Mouse (Mus musculus): ENCODE data around the gene Epha6. TPM values are rescaled to one million over a fixed set of nuclear protein-coding genes. Genes with fewer than 3 reads are reported as not detected.

Epha6 gene
- total RNA-seq, 2 experiments from 2014 or later = 66.6 to 73.1 TPM

DNA sequence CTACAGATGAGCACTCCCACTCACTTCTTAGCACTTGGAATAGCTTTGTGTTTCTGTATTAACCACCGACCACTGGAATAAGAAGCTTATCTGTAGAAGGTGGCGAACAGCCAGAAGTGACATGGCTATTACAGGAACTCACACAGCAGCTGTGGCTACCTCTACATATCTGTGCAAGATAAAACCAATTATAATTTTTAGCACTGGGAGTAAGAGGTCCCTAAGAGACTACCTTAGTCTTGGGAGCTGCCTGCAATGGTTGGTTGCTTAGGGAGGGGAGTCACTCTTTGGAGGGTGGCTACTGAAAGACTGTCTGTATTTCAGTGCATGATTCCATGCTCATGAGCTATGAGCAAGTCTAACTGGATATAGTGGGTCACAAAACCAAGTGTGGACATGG, 331.2 kb downstream of the Epha6 start:
- DNase-seq (ENCODE audit: low spot score in 2 of 2) = no peak
- intact Hi-C loops (cut with DNase I) = no loop called here

DNA sequence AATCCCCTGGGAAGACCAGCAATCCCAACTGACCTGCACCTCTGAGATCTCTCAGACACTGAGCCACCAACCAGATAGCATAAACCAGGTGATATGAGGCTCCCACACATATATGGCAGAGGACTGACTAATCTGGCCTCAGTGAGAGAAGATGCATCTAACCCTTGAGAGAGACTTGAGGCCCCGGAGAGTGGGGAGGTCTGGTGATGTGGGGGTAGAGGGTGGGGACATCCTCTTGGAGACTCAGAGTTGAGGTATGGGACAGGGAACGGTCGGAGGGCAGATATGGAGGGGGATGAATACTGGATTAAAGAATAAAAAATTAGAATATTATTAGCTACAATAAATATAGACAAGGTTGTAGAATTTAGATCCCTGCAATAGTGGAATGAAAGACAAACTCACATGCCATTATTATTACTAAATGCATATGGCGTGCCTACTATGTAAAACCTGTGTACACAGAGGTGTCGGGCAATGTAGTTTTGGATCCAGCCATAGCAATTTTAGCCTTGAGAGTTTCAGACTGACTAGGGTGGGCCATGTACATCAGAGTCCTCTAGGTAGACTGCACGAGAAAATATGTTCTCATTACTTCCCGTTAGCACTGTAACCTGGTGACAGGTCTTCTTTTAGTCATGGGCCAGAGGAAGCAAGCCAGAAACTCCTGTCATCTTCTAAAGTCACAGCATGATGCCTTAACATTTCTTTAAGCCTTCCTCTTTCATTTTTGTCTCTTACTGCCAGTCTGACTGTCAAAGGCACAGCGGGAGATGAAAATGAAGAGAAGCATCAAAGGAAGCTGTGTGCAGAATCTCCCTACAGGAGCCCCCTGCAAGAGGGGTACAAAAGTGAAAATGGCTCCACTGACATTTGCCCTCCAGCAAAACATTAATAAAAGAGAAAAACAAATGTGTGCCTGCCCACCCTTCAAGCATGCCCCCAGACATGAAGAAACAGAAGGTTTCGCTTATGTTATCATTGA, 338.7 kb downstream of the Epha6 start:
- DNase-seq (ENCODE audit: low spot score in 2 of 2) = no peak
- intact Hi-C loops (cut with DNase I) = no loop called here

DNA sequence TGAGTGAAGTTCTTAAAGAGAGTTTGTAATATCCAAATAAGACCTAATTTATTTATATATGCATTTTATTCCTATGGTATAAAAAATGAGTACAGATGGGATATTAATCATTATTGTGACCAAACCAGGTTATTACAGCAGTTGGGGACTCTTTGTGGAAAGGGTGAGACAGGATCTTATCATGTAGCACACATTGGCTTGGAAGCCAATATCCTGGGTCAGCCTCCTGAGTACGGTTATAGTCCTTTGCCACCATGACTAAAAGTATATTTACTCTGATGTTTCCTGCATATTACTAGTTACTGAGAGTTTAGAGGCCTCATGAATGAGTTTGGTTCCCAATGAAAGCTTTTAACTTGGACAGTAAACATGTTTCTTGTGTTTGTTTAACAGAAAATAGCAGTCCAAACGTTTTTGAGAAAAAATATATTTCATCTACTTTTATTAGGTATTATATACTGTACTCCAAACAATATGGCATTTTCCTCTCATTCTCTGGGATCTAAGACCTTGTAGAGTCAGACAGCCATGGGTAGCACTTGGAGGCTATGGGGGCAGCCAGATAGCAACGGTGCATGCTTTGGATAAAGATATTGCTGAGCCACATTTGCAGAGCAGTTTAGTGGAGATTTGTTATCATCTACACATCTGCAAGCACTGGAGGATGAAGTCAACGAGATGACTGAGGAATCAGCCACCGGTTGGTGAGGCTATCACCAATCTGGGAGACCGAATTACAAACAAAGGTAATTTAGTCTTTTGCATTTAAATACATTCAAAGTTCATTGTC, 340.4 kb downstream of the Epha6 start:
- intact Hi-C loops (cut with DNase I) = no loop called here
- no peak for DNase-seq (ENCODE audit: low spot score in 2 of 2)

GRCm38 (mm10) chr16:60258151-60258635, 347.1 kb downstream of the Epha6 start:
- intact Hi-C loops (cut with DNase I) = no loop called here
- no peak for DNase-seq (ENCODE audit: low spot score in 2 of 2)

DNA sequence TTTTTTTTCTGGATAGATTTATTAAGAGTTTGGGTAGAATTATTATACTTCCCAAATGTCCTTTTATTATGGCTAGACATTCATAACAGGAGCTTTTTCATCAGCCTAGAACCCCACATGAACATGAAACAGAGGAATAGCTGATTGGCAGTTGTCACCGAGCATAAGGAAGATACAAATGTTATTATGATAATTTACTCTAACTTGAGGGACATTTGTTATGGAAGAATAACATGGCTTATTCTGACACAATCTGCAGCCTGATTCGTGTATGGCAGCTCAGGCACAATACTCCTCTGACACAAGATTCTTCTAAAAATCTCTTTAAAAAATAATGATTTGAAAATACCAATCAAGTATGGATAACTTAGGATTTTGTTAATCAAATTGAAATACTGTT, 347.7 kb downstream of the Epha6 start:
- no peak for DNase-seq (ENCODE audit: low spot score in 2 of 2)
- intact Hi-C loops (cut with DNase I) = no loop called here

DNA sequence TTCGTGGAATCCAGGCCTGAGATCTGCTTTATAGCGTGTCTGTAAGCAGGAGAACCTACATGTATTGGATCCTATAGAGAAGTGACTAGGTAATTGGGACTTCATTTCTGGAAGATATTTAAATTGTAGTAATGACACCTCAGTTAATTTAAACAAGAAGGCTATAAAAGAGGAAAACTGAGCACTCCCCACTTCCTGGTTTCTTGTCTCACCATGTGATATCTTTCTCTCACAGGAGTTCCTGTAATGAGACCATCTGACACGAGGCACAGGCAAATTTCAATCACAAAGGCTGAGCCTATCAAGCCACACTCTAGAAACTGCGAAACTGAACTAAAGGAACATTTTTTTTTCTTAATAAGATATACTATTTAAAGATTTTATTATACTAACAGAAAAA, 348.3 kb downstream of the Epha6 start:
- intact Hi-C loops (cut with DNase I) = no loop called here
- no peak for DNase-seq (ENCODE audit: low spot score in 2 of 2)

- intact Hi-C loops (cut with DNase I) = no loop called here
- DNase-seq (ENCODE audit: low spot score in 2 of 2) = no peak
Observed at GRCm38 (mm10) chr16:60239356-60240190, 365.8 kb downstream of the Epha6 start.

DNA sequence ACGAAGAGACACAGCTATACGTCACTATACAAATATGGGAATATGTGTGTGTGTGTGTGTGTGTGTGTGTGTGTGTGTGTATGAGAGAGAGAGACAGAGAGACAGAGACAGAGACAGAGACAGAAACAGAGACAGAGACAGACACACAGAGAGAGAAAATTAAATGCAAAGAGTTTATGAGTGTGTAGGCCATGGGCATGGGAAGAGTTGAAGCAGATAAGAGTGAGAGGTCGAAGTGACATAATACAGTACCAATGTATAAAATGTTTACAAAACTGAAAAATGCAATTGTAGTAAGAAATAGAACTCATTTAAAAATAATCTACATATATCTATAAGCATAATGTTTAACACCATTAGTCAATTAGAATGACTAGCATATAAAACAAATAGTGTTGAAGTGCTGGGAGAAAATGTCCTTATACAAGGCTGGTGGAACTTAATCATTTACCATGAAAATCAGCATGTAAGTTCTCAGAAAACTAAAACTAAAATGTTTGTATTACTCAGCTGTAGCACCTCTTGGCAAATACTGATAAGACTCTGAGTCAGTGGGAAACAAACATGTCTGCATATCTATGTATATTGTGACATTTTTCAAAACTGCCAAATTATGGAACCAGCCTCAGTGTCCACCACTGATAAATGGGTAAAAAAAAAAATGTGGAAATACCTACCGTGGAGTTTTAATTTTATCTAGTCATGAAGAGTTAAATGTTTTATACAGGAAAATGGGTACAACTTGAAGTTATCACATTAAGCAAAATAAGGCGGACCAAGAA, 371.2 kb downstream of the Epha6 start:
- DNase-seq (ENCODE audit: low spot score in 2 of 2) = no peak
- intact Hi-C loops (cut with DNase I) = no loop called here

GRCm38 (mm10) chr16:60232982-60233381, 372.3 kb downstream of the Epha6 start:
- intact Hi-C loops (cut with DNase I) = no loop called here
- no peak for DNase-seq (ENCODE audit: low spot score in 2 of 2)

DNA sequence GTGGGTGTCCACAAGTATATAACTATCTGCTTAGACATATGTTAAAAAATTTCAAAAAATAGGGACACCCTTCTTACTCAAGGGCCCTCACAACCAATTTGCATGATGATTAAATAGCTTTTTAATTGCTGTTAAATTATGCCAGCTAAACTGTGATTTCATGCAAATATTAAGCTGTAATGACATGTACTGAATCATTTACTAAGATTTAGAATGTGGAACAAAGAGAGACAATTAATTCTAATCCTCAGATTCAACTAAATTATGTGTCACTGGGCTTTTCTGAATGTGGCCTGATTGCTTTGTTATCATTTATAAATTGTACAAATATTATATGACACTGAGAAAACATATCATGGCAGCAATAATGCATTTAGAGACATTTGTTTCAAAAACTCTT, 396.2 kb downstream of the Epha6 start:
- DNase-seq (ENCODE audit: low spot score in 2 of 2) = no peak
- intact Hi-C loops (cut with DNase I) = no loop called here

- intact Hi-C loops (cut with DNase I) = no loop called here
- DNase-seq (ENCODE audit: low spot score in 2 of 2) = no peak
Observed at GRCm38 (mm10) chr16:60175580-60175979, 429.8 kb downstream of the Epha6 start.

GRCm38 (mm10) chr16:60152439-60152838, 452.9 kb downstream of the Epha6 start:
- intact Hi-C loops (cut with DNase I) = no loop called here
- no peak for DNase-seq (ENCODE audit: low spot score in 2 of 2)

GRCm38 (mm10) chr16:60144370-60144769, 461.0 kb downstream of the Epha6 start:
- DNase-seq (ENCODE audit: low spot score in 2 of 2) = no peak
- intact Hi-C loops (cut with DNase I) = no loop called here

GRCm38 (mm10) chr16:60121435-60121834, 483.9 kb downstream of the Epha6 start:
- intact Hi-C loops (cut with DNase I) = no loop called here
- no peak for DNase-seq (ENCODE audit: low spot score in 2 of 2)

DNA sequence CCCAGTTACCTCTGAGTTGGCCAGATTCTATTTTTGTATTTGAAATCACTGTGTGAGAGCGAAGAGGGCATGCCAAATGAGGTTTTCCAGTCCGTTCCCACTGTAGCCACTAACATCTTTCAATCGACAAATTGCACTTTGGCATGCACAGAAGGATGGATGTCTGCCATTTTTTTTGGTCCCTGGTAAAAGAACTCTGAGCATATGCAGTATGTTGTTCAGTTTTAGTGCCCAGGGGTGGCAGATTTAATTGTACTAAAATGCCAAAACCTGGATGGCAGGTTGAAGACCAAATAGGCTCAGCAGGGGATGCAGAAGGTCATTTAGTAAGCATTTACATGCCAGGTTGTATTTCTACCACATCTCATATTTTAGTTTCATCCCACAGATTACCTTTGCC, 503.1 kb downstream of the Epha6 start:
- no peak for DNase-seq (ENCODE audit: low spot score in 2 of 2)
- intact Hi-C loops (cut with DNase I) = no loop called here

GRCm38 (mm10) chr16:60095333-60095732, 510.0 kb downstream of the Epha6 start:
- DNase-seq (ENCODE audit: low spot score in 2 of 2) = no peak
- intact Hi-C loops (cut with DNase I) = no loop called here

- DNase-seq (ENCODE audit: low spot score in 2 of 2) = no peak
Observed at GRCm38 (mm10) chr16:60086976-60087375, 518.4 kb downstream of the Epha6 start.

GRCm38 (mm10) chr16:60070457-60071112, 534.7 kb downstream of the Epha6 start:
- intact Hi-C loops (cut with DNase I) = no loop called here

More at GRCm38 (mm10) chr16:60086976-60087375, 518.4 kb downstream of the Epha6 start:
- intact Hi-C loops (cut with DNase I) = no loop called here

More at GRCm38 (mm10) chr16:60070457-60071112, 534.7 kb downstream of the Epha6 start:
- peak; percentile 11 to 20 for DNase-seq (ENCODE audit: low spot score in 2 of 2)
